Mouse (Mus musculus): ENCODE results near the gene Atp1b1.

GRCm38 (mm10) chr1:164453739-164454138 lies 4.4 kb downstream of the Atp1b1 start:
- TF ChIP-seq CTCF (IDR thresholded peaks at IDR 0.05; ENCODE audit: control insufficient read depth, insufficient read depth, low read length) = no peak
- no peak for TF ChIP-seq POLR2A (IDR thresholded peaks at IDR 0.05; ENCODE audit: borderline replicate concordance, control insufficient read depth, low read depth, low read length)

Measured in bone marrow, adult 2 months (tissue).